Mouse (Mus musculus) cerebellum, postnatal 25 days (tissue): ENCODE measurements around the gene Cep41.
A peak's percentile ranks its signal among the peaks of the same experiment; 100 is the strongest.

Experiments used
- DNase-seq, 2 experiments: peaks; one replicate each; pipeline ENCODE4 v3.0.0; 2021; ENCODE audit warnings: mixed read lengths in 2 of 2

Gene Cep41

GRCm38 (mm10) chr6:30620994-30621393, 72.6 kb downstream of the Cep41 start:
- DNase-seq: no peak

- no peak for DNase-seq
Observed at GRCm38 (mm10) chr6:30620591-30620990, 73.0 kb downstream of the Cep41 start.

GRCm38 (mm10) chr6:30619606-30620005, 73.9 kb downstream of the Cep41 start:
- no peak for DNase-seq

DNA sequence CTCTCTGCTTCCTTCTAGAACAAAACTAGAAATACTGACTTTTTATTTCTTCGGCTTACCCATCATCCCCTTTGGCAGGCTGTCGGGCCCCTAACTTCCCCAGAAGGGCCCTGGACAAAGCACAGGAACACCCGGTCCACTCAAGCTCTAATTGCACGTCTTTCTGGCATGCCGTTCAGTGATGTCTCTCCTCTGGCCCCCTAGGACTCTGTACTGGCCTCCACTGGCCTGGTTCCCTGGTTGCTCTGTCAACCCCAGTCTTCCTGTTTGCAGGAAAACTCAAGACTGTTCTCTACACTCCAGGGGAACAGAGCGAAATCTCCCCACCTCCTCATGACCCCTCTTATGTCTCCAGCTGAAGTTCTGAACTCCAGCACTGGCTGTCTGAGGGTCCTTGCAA, 74.8 kb downstream of the Cep41 start:
- no peak for DNase-seq

DNA sequence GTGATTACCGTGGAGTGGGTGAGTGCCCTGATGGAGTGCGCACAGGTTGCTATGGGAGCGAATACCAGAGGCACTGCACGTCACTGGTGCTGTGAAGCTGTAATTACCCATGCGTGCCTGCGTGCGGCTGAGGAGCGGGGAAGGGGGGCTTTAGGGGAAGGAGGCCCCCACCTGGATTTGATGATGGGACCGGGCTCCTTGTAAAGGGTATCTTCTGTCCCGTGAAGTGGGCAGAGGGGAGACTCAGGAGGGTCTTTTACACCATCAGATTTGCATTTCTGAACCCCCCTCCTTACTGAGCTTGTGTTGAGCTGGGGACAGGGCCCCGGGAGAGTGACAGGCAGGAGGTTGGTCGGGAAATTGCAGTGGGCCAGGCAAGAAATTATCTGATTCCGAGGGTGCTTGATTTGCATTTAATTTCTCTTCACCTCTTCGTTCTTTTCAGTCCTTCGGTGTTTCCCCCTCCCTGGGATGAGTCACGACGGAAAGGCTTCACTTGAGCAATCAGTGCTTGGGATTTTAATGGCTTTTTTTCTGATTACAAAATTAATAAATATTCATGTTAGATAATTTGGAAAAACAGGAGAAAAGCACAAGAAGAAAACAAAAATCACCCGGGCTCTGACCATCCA, 75.5 kb downstream of the Cep41 start:
- peak; percentile 30 to 38 for DNase-seq

DNA sequence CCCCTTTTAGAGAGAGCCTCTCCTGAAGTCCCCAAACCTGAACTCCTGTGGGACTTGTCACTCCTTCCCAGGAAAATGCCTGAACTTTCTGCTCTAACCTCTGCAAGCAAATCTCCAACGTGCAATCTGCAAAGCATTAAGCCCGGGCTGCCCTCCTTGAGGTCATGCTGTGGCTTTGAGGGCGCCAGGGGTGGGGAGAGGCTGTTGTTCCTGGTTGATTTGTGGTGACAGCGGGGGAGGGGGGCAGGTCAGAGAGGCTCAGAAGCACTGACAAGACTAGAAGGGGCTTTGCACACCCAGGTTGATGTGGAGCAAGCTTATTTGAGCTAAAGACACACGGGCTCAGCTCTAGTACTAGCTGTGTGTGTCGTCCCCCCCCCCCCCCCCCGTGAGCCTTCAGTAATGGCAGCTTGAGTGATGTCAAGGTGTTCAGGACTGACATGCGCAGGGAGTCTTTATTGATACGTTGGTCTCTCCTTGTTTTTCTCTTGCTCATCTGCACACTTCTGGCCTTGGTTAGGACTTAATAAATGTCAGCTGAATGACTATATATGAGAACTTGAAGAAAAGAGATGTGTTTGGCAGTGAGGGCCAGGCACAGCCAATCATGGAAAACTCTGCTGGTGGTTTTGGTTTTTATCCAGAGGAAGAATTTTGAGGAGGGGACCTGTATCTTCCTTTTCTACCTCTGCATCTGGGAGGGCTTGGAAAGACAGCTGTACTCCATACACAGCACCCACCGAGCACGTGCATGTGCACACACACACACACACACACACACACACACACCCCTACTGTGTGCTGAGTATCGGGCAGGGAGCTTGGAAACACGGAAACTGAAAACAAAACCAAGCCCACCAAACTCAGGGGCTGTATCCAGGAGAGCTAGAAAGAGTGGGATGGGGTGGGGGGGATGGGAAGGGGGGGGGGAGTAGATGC, 76.3 kb downstream of the Cep41 start:
- peak in 1 of 2 experiments; percentile 11 for DNase-seq

- DNase-seq: no peak
Observed at GRCm38 (mm10) chr6:30616491-30616941, 77.0 kb downstream of the Cep41 start.

- no peak for DNase-seq
Observed at GRCm38 (mm10) chr6:30615741-30616140, 77.8 kb downstream of the Cep41 start.

DNA sequence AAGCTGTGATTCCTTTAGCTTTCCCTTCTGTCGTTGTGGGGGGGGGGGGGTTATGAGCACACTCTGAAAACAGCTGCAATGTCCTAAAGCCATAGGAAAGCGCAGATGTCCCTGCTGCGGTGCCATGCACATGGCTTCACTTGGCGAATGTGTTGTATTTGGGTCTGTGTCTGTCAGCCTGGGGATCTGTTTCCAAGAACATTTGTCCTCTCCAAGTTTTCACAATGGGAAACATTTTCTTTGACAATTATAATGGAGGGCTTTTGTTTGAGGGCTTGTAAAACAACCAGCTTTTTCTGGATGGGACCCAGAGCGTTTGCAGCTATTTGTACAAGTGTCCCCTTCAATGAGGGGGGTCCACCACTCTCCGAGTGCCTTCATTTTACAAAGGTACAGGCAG, 79.3 kb downstream of the Cep41 start:
- DNase-seq: no peak

DNA sequence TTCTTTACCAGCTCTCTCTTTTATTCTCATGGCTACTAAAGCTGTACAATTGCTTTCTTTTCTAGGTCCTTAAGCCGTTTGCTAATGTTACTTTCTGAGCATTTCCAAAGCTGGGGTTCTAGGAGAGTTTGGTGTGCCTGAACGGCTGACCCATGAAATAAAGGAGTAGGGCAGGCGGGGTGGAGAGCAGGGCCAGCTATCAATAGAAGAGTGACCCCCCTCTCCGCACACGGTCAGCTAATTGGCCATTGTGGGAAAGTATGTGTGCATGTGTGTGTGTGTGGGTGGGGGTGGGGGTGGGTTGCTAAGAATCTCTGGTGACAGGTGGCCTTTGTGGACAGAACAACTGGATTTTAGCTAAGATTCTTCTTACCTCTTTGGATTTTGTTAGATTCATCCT, 82.3 kb downstream of the Cep41 start:
- no peak for DNase-seq

DNA sequence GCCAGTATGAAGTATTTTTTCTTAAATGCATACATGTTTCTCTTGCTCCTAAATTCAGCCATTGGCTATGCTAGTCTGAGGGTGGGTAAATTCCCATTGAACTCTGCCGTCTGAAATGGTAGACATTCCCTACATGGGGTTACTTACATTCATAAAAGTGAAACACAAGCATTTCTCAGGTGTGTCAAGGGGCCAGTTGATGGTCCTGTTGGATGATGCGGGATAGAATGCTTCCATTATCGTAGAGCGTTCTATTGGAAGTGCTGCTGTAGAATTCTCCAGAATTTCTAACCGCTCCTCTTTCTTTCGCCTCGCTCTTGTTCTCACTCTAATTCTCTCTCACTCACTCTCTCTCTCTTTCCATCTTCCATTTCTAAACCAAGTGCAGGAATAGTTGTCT, 82.8 kb downstream of the Cep41 start, which contains the start of gene Cpa5:
Gene Cpa5 (plus strand): TSS at position 301 of the 400 bp plus-strand sequence.
- DNase-seq: no peak

DNA sequence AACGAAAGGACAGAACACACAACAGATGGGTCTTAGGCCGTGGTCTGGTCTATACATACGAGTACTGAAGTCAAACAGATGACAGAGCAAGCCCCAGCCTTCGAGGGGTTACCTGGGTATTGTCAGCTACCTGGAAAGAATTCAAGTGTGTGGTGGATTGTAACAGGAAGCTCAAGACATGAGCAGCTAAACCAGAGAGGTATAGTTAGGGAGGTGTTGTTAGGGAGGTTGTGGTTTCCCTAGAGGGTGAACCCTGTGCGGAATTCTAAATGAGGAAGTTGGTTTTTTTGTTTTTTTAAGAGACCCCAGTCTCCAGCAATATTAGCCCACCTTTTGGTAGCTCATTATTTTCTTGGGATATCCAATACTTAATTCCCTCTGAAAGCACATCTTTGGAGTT, 87.9 kb downstream of the Cep41 start:
- no peak for DNase-seq

DNA sequence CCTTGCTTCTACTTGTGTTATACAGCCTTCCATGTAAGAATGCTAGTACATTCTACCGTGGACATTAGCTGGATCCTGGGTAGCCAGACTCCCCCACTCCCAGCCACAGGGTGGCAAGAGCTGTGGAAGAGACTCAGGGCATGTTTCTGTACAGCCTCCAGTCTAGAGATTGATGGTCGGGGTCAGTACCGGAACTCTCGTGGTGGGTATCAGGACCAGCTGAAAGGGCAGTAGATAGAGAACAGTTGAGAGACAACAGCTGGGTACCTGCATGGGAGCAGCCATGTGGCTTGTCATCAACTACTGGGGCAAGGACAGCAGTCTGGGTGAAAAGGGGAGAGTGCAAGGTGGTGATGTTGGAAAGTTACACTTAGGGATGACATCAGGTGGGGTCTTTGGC, 88.4 kb downstream of the Cep41 start:
- DNase-seq: no peak

- no peak for DNase-seq
Observed at GRCm38 (mm10) chr6:30604342-30604867, 89.1 kb downstream of the Cep41 start.
